ENCODE assay signal across 11 mouse cellular contexts in genomic region chr8:12564307-12564706, GRCm38 (mm10). TPM values are rescaled to one million over a fixed set of nuclear protein-coding genes. Genes with fewer than 3 reads are reported as not detected.
A peak's percentile ranks its signal among the peaks of the same experiment; 100 is the strongest.
DNase-seq lines count a peak whose midpoint lies in the region; ATAC-seq lines count a peak whose summit lies in the region.
"Had no signal": no experiment of that assay in that cellular context is flagged by ENCODE, and none has a peak within 500 bp of the region (broad histone marks: within the 10 kb centered on the region; RNA-seq: fewer than 3 reads in every experiment).

No protein-coding gene starts in this region.

- intact Hi-C loops in left cerebral cortex, postnatal 14 days (cut with DNase I) = loop anchor here (1.0 to 5.0 kb wide), 4 partner anchors 137 to 608 kb away; no protein-coding TSS in a partner anchor

- DNase-seq in adrenal gland, adult 2 months = peak; percentile 20
- no peak for DNase-seq in adrenal gland, adult 18-20 months (ENCODE audit: low spot score in 2 of 2)
- DNase-seq in urinary bladder, postnatal 14 days (ENCODE audit: low spot score) = peak; percentile 23
- DNase-seq in urinary bladder, postnatal 4 days (ENCODE audit: low spot score in 2 of 2) = no peak
- peak; percentile 46 to 67 for DNase-seq in left cerebral cortex, postnatal 14 days (ENCODE audit: low spot score in 2 of 2)
- peak; percentile 77 for DNase-seq in retina, postnatal 1 day
- no peak for DNase-seq in gastrocnemius, adult 8-10 months (ENCODE audit: low spot score in 2 of 2)

- ATAC-seq in granulocyte monocyte progenitor cell, adult 5-6 weeks (replicated peaks; ENCODE audit: poor library complexity, severe bottlenecking) = peak; percentile 46; the same call in 1 of the 2 replicates

RNA-seq across cellular contexts. Expression of gene Spaca7, which starts 8.5 kb away (rescaled TPM):
- total RNA-seq in adrenal gland, adult 2 months (2021) = not detected
- polyA plus RNA-seq in adrenal gland, adult 2 months (2012; rRNA removed) = not detected in 2 replicates
- not detected for total RNA-seq in adrenal gland, adult 18-20 months (2021)
- not detected in 2 replicates for total RNA-seq in granulocyte monocyte progenitor cell, adult 5-6 weeks (2014; fragmentation: Nextera tagmentation)
- total RNA-seq in granulocyte monocyte progenitor cell, adult 5-6 weeks (2017) = not detected in 2 replicates
- total RNA-seq in left cerebral cortex, postnatal 14 days (2021) = not detected
- not detected for total RNA-seq in gastrocnemius, adult 8-10 months (2022)
- polyA plus RNA-seq: C2C12; heart, embryonic 14.5 days; neural tube, embryonic 12.5 days had no signal

Comparison
In these comparisons a context has a peak if more than half of its experiments do, and no peak if none do; other contexts are left out.
1. DNase-seq: peak in adrenal gland, adult 2 months (single experiment), urinary bladder, postnatal 14 days (single experiment), left cerebral cortex, postnatal 14 days (2 of 2) and retina, postnatal 1 day (single experiment); none in adrenal gland, adult 18-20 months (0 of 2), urinary bladder, postnatal 4 days (0 of 2) and gastrocnemius, adult 8-10 months (0 of 2).